Mouse (Mus musculus) splenic B cell, adult 2 months (primary cell): ENCODE measurements around the gene Mfsd4b2.
"Not testable (repeated sequence)": the region's sequence is repeated elsewhere in the genome, so short reads cannot be mapped to it uniquely, and the experiment has no call there.

Source experiments
- DNase-seq: peaks from one replicate; pipeline ENCODE4 v3.0.0-alpha.2; 2011; ENCODE audit warnings: low read depth, low spot score
- H3K27me3 ChIP-seq: 2 replicates; pipeline ENCODE4 v1.6.1; 2012; ENCODE audit warnings: mild to moderate bottlenecking, low read length, moderate library complexity, mixed read lengths; ENCODE audit not compliant: control insufficient read depth, poor library complexity, insufficient read depth, severe bottlenecking
- H3K36me3 ChIP-seq: 2 replicates; pipeline ENCODE4 v1.6.1; 2012; ENCODE audit warnings: mild to moderate bottlenecking, low read length, moderate library complexity, mixed read lengths; ENCODE audit not compliant: control insufficient read depth, poor library complexity, insufficient read depth, severe bottlenecking

Gene Mfsd4b2

DNA sequence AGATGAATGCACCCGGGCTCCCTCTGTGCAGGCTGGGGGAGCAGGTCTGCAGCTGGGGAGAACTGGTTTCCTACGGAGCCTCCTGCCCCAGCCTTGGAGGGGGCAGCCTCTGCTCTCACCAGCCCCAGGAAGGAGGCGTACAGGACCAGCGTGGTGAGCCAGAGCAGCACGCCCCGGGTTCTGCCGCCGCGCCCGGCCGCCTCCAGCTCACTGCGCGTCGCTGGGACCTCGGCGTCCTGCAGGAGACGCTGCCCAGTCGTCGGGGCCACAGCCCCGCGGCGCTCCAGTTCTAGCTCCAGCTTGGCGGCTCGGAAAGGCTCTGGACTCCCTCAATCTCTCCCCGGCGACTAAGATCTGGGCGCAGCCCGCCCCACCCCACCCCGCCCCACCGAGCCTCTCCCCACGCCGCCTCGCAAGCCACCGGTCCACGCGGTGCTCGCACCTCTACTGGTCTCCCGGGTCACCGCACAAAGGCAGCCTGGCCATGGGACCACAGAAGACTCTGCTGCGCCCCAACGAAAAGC lies at the start of gene Mfsd4b2:
TSS of gene Mfsd4b2 (minus strand) at position 308 of the 524 bp plus-strand sequence.
- Histone ChIP-seq H3K36me3 (no peaks in the 10 kb centered on the region), H3K27me3 (no peaks in the 10 kb centered on the region)
- DNase-seq = no peak

GRCm38 (mm10) chr10:39975771-39976170 lies 49.0 kb upstream of the Mfsd4b2 start:
- H3K36me3 ChIP-seq = no peaks in the 10 kb centered on the region
- DNase-seq = no peak
- H3K27me3 ChIP-seq = no peaks in the 10 kb centered on the region

GRCm38 (mm10) chr10:39974982-39975381 lies 48.3 kb upstream of the Mfsd4b2 start:
- no peak for DNase-seq
- Histone ChIP-seq H3K27me3 (no peaks in the 10 kb centered on the region), H3K36me3 (no peaks in the 10 kb centered on the region)

GRCm38 (mm10) chr10:39967512-39967911 lies 40.8 kb upstream of the Mfsd4b2 start:
- Histone ChIP-seq H3K36me3 (no peaks in the 10 kb centered on the region), H3K27me3 (no peaks in the 10 kb centered on the region)
- no peak for DNase-seq

DNA sequence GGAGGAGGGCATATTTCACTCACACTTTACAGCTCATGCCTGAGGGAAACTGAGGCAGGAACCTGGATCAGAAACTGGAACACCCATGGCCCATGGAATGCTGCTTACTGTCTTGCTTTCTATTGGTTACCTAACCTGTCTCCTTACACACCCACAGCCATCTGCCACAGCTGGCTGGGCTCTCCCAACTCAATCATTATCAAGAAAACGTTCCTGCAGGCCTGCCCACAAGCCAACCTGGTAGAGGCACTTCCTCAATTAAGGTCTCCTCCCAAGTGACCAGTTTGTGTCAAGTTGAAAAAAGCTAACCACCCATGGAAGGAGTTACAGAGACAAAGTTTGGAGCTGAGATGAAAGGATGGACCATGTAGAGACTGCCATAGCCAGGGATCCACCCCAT lies 35.2 kb upstream of the Mfsd4b2 start:
- DNase-seq = no peak
- no peaks in the 10 kb centered on the region for H3K36me3 ChIP-seq
- no peaks in the 10 kb centered on the region for H3K27me3 ChIP-seq

- DNase-seq = no peak
- H3K36me3 ChIP-seq = no peaks in the 10 kb centered on the region
Observed at GRCm38 (mm10) chr10:39960441-39960822, 33.7 kb upstream of the Mfsd4b2 start.

DNA sequence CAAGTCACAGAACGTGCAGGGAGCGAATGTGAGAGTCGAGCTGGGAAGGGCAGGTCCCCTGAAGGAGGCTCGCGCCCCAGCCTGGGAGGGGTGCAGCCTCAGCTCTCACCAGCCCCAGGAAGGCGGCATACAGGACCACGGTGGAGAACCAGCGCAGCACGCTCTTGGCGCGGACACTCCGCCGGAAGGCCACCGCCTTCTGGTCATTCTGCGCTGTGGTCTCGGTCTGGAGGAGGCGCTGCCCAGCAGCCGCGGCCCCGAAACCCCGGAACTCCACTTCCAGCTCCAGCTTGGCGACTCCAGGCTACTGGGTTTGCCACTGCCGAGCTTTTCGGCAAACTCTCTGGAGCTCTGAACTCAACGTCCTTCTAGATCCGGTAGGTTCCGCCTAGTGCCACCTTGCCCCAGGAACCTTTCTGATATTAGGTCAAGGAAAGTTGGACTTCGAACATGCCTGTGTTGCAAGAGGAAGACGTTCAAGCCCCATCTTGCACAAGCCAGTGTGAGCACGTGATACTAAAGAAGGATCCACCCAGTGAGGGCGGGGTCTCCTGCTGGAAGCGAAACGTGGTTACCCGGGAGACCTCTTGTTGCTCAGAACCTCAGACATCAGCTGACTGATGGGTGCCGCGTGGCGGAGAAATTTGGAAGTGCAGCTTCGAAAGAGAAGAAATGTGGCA lies 33.2 kb upstream of the Mfsd4b2 start, which contains the start of gene Mfsd4b3:
TSS of gene Mfsd4b3 (minus strand) at position 393 of the 680 bp plus-strand sequence.
- peak; percentile 94 for DNase-seq
- H3K27me3 ChIP-seq = no peaks in the 10 kb centered on the region
- no peaks in the 10 kb centered on the region for H3K36me3 ChIP-seq

More at GRCm38 (mm10) chr10:39960441-39960822, 33.7 kb upstream of the Mfsd4b2 start:
- no peaks in the 10 kb centered on the region for H3K27me3 ChIP-seq

DNA sequence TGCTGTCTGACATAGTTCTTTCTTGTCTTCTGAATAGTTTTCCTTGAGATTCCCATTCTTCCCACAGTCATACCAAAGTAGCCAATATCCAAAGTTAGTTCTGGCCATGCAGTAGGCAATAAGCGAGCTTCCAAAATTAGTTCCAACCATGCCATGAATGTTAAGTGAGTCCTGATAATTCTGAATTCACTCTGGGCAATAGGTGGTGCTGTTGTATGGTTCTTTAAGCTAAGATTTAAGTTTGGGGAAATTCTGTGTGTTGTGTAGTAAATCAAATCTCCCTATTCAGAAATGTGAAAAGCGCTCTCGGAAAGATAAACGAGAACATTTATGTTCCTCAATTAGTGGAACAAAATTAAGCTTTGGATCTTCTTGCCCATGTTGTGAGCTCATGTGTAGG lies 31.5 kb upstream of the Mfsd4b2 start:
- DNase-seq = peak; percentile 38
- Histone ChIP-seq H3K27me3 (no peaks in the 10 kb centered on the region), H3K36me3 (no peaks in the 10 kb centered on the region)

- DNase-seq = no peak
- no peaks in the 10 kb centered on the region for H3K36me3 ChIP-seq
Observed at GRCm38 (mm10) chr10:39956340-39956878, 29.7 kb upstream of the Mfsd4b2 start.

GRCm38 (mm10) chr10:39955163-39955562 lies 28.4 kb upstream of the Mfsd4b2 start:
- no peak for DNase-seq
- Histone ChIP-seq H3K27me3 (no peaks in the 10 kb centered on the region), H3K36me3 (no peaks in the 10 kb centered on the region)

More at GRCm38 (mm10) chr10:39956340-39956878, 29.7 kb upstream of the Mfsd4b2 start:
- H3K27me3 ChIP-seq = no peaks in the 10 kb centered on the region

GRCm38 (mm10) chr10:39949377-39949954 lies 22.7 kb upstream of the Mfsd4b2 start:
- DNase-seq = no peak
- Histone ChIP-seq H3K27me3 (no peaks in the 10 kb centered on the region), H3K36me3 (no peaks in the 10 kb centered on the region)

DNA sequence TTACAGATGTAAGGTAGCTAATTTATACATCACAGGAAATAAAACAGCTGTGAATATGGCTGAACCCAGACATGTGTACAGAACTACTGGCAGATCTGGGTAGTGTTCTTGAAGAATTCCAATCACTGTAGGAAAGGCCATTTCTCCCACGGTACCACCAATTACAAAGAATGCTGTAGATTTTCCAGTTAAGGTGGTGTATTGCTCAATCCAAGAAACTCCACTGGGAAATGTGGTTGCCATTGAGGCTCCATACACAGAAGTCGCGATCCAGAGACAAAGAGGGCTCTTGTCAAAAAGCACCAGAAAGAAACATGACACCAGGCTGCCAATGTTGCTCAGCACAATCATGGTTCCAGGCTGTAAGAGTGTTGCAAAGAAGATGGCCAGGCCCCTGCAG lies 20.5 kb upstream of the Mfsd4b2 start:
- not testable (repeated sequence) for H3K27me3 ChIP-seq, H3K36me3 ChIP-seq, DNase-seq

DNA sequence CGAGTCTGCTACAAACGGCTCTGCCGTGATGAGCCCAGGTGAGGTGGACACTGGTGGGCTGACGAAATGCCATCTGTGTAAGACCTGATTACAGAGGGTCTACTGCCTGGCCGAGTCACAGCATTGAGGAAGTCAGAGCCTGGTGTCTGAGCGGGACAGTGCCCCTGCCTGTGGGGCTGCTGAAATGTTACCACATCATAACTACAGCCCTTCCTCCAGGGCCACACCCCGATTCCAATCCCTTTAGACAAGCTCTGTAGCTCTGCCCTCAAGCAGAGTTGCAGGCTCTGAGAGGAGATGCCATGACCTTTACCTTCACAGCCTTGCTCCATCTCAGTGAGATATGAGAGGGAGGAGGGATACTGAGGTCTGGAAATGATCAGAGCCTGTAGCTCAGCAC lies 9.8 kb upstream of the Mfsd4b2 start:
- H3K27me3 ChIP-seq = no peaks in the 10 kb centered on the region
- no peaks in the 10 kb centered on the region for H3K36me3 ChIP-seq
- DNase-seq = no peak

DNA sequence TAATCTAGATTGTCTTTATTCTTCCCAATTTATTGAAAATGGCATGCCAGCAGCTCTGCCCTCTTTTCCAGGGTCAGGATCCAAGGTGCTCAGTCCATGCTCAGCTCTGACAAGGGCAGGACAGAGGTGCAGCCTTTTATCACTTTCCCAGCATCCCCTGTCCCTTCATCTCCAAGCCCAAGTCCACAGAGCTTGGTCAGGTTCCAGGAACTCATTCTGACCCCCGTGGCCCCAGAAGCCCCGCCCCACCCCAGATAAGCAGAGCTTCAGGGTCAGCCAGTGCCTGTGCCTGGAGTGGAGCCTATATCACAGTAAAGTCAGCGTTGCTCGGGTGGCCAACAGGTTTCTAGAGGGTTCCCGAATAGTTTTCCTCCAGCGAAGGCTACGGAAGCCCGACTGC lies 2.2 kb downstream of the Mfsd4b2 start:
- H3K36me3 ChIP-seq, DNase-seq, H3K27me3 ChIP-seq: not testable (repeated sequence)

GRCm38 (mm10) chr10:39912616-39913015 lies 14.1 kb downstream of the Mfsd4b2 start:
- Histone ChIP-seq H3K27me3 (no peaks in the 10 kb centered on the region), H3K36me3 (no peaks in the 10 kb centered on the region)
- no peak for DNase-seq
